Mouse (Mus musculus): ENCODE measurements at regions not wholly inside any gene's neighbourhood (a gene's known extent, or its start where the extent isn't known, plus 50 kb on each side); places are given as distances from the start of the nearest gene placed in this dataset.

DNA sequence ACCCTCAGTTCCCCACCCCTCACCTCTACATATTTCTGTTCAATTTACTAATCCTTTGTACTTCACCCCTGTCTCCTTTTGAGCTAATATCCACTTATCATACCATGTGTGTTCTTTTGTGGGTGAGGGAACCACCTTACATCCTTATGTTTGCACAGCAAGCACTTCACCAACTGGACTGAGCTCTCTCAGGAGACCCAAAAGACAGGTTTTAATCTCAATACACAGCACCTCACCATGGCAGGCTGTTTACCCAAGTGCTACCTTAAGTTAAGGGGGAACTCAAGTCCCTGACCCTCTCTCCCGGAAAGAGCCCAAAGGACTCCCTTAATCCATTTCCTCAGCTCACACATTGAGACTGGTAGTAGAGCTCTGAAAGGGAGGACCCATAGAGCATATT is 62.3 kb upstream of the Agr3 start:
- intact Hi-C loops (cut with DNase I): no loop called here
- no peak for DNase-seq

DNA sequence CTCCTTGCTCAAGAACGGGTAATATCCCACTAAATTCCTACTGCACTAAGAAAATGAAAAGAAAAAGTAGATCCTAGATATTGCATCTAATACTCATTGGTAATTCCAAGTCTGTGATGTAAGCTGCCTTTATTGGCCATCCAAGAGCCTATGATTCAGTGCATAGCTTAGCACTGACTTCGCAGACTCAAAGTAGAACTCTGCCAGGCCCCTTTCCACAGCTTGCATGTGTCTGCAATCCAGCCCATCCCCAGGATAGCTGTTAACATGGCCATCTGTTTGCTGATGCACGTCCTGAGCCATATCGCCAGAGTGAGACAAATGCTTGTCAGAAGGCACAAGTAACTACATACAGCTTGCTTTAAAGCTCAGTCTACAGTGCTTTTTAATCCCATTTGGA is 72.3 kb upstream of the Agr3 start:
- DNase-seq: peak; percentile 15
- intact Hi-C loops (cut with DNase I): no loop called here

DNA sequence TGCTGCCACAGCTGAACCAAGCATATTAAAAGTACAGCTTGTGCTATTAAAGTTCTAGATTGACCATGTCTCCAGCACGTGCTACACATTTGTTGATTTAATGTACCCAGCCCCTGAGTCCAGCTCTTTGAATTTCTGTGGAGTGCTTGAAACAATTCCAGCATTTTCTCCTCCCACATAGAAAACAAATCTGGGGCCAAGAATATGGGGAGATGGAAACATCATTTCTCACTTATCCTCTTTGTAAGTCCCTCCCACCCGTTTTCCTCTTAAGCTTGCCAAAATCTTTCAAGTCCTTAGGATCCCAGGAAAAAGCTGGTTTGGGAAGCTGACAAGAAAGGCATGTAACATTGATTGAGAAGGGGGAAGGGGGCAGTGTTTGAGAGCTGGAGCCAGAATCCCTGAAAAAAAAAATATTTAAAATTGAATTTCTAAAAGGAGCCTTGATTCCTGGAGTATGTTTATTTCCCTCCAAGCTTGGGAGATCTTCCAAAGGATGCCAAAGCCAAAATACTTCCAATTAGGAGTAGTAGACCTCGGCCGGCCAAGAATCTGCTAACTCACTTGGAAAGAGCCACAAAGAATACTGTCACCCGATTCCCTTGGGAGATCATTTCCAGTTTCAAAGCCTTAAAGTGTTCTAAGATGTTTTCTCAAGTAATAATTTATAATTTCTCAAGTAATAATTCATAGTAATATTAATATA is 78.4 kb upstream of the Agr3 start:
- intact Hi-C loops (cut with DNase I): no loop called here
- peak; percentile 51 for DNase-seq

DNA sequence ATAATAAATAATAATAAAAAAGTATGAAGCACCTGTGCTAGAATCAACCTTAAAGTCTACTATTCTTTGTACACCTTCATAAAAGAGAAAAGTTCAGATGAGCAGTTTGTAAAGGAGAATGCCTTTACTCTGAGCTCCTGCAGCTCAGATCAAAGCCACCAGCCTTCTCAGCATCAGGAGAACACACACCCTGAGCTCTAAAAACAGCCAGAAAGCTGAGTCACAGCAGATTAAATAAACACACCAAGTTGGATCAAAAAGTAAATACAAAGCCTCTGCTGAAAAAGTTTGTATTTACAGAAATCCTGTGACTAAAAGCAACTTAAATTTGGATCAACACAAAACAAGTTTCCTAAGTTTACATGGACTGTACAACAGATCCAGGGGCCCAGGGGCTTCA is 88.5 kb upstream of the Agr3 start:
- intact Hi-C loops (cut with DNase I): loop anchor here (10.0 kb wide), 1 partner anchor 612 kb away; no protein-coding TSS in a partner anchor
- DNase-seq: no peak

- intact Hi-C loops (cut with DNase I): loop anchor here (5.0 to 10.0 kb wide), 2 partner anchors 301 to 608 kb away; no protein-coding TSS in a partner anchor
- DNase-seq: no peak
Observed at GRCm38 (mm10) chr12:35833285-35833684, 92.1 kb upstream of the Agr3 start.

DNA sequence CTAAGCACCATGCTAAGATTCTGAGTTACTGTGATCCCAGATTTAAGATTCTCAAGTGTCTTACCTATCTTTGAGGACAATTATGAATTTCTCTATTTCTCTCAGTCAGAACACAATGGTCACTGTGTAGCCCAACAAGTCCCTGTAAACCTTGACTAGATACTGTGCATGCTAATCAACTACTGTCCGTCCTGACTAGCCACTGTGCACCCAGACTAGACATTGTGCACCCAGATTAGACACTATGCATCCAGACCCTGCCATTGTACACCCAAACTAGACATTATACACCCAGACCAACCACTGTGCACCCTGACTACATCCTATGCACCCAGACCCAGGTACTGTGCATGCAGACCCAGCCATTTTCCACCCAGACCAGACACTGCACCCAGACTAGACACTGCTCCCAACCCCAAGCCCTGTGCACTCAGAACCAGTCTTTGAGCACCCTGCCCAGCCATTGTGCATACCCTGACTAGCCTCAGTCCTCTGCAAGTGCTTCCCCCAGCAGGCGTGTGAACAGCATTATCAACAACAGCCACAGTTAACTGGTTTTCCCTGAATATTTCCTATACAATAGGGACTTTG is 93.4 kb upstream of the Agr3 start:
- DNase-seq: no peak
- intact Hi-C loops (cut with DNase I): loop anchor here (5.0 to 10.0 kb wide), 2 partner anchors 300 to 607 kb away; no protein-coding TSS in a partner anchor

DNA sequence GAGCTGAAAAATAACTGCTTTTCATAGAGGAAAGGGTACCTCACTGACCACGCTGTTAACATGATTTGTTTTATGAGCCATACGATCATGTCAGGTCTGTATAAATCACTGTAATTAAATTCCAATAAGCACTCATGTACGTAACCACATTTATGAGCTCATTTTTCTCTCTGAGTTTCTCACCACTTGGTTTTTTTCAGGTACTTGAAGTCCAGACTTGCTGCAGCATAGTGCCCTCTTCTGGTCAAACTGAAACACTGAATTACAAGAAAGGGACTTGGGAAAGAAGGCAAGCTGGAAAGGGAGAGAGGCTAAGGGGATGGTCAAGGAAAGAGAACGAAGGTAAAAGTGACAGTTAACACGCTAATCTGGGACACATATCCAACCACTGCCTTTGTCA is 94.2 kb upstream of the Agr3 start:
- intact Hi-C loops (cut with DNase I): loop anchor here (5.0 to 10.0 kb wide), 2 partner anchors 299 to 606 kb away; no protein-coding TSS in a partner anchor

DNA sequence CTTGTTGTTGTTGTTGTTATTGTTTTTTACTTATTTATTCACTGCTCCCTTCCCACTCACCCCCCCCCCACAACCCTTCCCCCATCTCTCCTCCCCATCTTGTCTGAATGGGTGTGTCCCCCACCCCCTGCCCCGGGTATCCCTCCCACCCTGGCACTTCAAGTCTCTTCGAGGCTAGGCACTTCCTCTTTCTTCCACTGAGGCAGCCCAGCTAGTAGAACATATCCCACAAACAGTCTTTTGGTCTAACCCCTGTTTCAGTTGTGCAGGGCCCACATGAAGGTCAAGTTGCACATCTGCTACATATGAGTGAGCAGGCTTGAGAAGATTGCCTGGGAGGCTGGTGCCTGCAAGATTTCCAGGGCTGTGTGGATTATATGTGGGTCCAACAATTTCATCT is 97.6 kb upstream of the Agr3 start:
- intact Hi-C loops (cut with DNase I): loop anchor here (5.0 kb wide), 1 partner anchor 520 kb away; no protein-coding TSS in a partner anchor
- DNase-seq: no peak

More for the DNA sequence above, 94.2 kb upstream of the Agr3 start:
- peak; percentile 12 for DNase-seq

DNA sequence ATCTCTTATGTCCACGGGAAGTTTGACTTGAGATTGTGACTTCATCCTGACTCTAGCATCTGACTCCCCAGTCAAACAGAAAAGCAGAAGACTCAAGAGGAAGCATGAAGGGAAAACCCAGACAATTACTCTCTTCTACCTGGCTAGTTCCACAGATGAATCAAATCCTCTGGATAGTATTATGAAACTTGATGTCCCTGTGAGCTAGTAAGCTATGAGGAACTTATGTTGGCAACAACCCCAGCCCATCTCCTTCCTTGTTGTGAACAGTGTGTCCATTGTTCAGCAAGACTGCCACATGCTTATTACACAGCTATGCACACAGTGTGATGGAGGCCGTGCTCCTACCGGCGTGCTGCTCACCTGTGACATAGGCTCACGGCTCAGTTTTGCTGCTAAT is 98.4 kb upstream of the Agr3 start:
- no peak for DNase-seq
- intact Hi-C loops (cut with DNase I): loop anchor here (5.0 kb wide), 1 partner anchor 520 kb away; no protein-coding TSS in a partner anchor

GRCm38 (mm10) chr12:35824587-35824987 is 100.8 kb upstream of the Agr3 start:
- peak; percentile 7 for DNase-seq
- intact Hi-C loops (cut with DNase I): no loop called here

GRCm38 (mm10) chr12:35799261-35799660 is 126.2 kb upstream of the Agr3 start:
- intact Hi-C loops (cut with DNase I): no loop called here
- no peak for DNase-seq

GRCm38 (mm10) chr12:35775396-35775795 is 150.0 kb upstream of the Agr3 start:
- intact Hi-C loops (cut with DNase I): no loop called here

GRCm38 (mm10) chr12:35770387-35771024 is 154.9 kb upstream of the Agr3 start:
- DNase-seq: no peak
- intact Hi-C loops (cut with DNase I): no loop called here

More at GRCm38 (mm10) chr12:35775396-35775795, 150.0 kb upstream of the Agr3 start:
- DNase-seq: no peak

DNA sequence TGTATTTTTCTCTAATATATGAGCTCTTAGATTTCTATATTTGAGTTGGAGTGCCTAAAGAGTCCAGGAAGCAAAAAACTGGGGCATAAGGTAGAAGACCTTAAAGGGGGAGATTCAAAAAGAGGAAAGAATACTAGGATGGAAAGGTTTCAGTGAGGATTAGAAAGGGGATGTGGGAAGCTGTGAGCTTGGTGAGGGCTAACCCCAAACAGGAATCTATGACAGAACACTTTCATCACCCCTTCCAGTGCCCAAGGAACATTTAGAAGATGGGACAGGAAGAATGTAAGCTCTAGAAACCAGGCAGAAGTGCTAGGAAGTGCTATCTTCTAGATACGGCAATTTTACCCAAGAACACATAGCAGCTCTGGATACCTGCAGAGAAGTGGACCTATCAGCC is 166.5 kb upstream of the Agr3 start:
- intact Hi-C loops (cut with DNase I): no loop called here
- no peak for DNase-seq

- intact Hi-C loops (cut with DNase I): no loop called here
- no peak for DNase-seq
Observed at GRCm38 (mm10) chr12:35755159-35755558, 170.3 kb upstream of the Agr3 start.

- DNase-seq: no peak
- intact Hi-C loops (cut with DNase I): no loop called here
Observed at GRCm38 (mm10) chr12:35747997-35748396, 177.4 kb upstream of the Agr3 start.

DNA sequence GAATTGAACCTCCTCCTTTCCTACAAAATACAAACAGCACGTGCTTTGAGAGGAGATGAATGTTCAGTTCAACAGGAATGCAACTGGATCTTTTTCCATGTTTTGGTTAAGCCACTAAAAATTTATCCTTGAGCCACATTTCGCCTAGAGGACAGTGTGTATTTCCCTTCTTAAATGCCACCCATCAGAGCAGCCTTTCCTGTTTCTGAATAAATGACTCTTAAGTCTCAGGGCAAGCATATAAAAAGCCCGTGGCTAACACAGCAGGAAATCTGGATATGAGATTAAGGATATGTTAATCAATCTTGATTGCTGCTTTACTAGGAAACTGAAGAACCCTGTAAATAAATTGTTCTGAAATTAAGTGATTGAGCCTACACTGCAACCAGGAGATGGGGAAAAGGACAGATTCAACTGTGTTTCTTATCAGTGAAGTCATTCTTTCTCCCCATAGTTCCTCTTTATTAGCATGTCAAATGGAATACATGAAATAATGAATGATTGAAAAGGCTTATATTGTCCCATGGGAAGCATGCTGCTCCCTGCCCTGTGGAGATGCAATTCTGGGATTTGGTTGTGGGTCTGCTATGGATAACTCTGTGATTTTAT is 178.6 kb upstream of the Agr3 start:
- intact Hi-C loops (cut with DNase I): no loop called here
- DNase-seq: no peak

GRCm38 (mm10) chr12:35742729-35743128 is 182.7 kb upstream of the Agr3 start:
- intact Hi-C loops (cut with DNase I): no loop called here
- no peak for DNase-seq

- no peak for DNase-seq
- intact Hi-C loops (cut with DNase I): loop anchor here (10.0 kb wide), 1 partner anchor 1472 kb away; no protein-coding TSS in a partner anchor
Observed at GRCm38 (mm10) chr12:35736427-35736826, 189.0 kb upstream of the Agr3 start.

DNA sequence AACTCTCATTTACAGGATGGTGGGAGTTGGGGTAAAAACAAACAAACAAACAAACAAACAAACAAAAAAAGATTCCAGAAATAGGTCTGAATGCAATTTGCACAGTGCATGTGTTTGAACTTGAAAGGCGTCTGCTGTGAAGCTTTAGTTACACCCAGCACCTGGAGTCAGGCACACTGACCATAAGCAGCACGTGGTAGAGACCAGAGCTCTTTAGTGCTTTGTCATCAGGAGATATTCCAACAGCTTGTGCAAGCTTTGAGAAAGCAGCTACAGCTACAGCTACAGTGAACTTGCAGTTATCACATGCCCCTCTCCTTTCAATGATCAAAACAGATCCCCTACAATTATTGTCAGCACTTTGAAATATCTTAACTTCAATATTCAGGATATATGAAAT is 190.4 kb upstream of the Agr3 start:
- intact Hi-C loops (cut with DNase I): loop anchor here (10.0 kb wide), 1 partner anchor 1470 kb away; no protein-coding TSS in a partner anchor
- DNase-seq: no peak

DNA sequence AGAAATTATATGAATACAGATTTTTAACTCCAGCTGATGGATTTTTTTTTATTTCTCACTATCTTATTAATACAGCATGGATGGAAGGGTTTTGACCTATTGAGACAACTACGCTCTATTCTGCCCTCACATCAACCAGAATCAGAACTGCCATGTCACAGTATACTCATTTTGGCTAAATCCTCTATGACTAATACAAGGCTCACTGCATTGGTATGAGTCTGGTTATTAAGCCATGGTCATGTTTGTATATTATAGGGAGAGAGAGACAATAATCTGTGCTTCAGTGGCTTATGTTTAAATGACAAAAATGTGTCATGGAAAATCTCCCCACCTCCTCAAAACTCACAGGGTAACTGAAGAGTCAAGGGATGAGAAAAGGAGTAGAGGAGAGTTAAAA is 191.0 kb upstream of the Agr3 start:
- intact Hi-C loops (cut with DNase I): loop anchor here (10.0 kb wide), 1 partner anchor 1470 kb away; no protein-coding TSS in a partner anchor
- DNase-seq: no peak

Data from left cerebral cortex, postnatal 4 days (tissue).